Mouse (Mus musculus) midbrain, embryonic 14.5 days (tissue): Measurements from ENCODE around the gene Ptpra. TPM values are rescaled to one million over a fixed set of nuclear protein-coding genes. Genes with fewer than 3 reads are reported as not detected.

Experiments used
- ATAC-seq: fragments of 200-750 bp; cut with Nextera tagmentation; 2 replicates; pipeline ENCODE4 v1.8.0; 2017; ENCODE audit warnings: moderate number of reproducible peaks, moderate library complexity; ENCODE audit not compliant: low FRiP score, low TSS enrichment
- DNase-seq: peaks from one replicate; pipeline ENCODE4 v3.0.0-alpha.2; 2015
- H3K27ac ChIP-seq: fragments of 300-500 bp; sonication (generic); replicated peaks from 2 replicates; pipeline ENCODE4 v1.5.1; 2014; ENCODE audit warnings: mild to moderate bottlenecking, low read depth, low read length, moderate library complexity
- H3K27me3 ChIP-seq: fragments of 300-500 bp; sonication (generic); 2 replicates; pipeline ENCODE4 v1.6.1; 2014; ENCODE audit warnings: low read length, control low read depth, mixed read lengths; ENCODE audit not compliant: control insufficient read depth, insufficient read depth
- H3K36me3 ChIP-seq: fragments of 300-500 bp; sonication (generic); 2 replicates; pipeline ENCODE4 v1.6.1; 2014; ENCODE audit warnings: low read length, control low read depth; ENCODE audit not compliant: control insufficient read depth, insufficient read depth
- H3K4me1 ChIP-seq: fragments of 300-500 bp; sonication (generic); 2 replicates; pipeline ENCODE4 v1.6.1; 2014; ENCODE audit warnings: mild to moderate bottlenecking, antibody characterized with exemption, low read length, control low read depth; ENCODE audit not compliant: control insufficient read depth, insufficient read depth
- H3K4me2 ChIP-seq: fragments of 300-500 bp; sonication (generic); 2 replicates; pipeline ENCODE4 v1.6.1; 2014; ENCODE audit warnings: mild to moderate bottlenecking, low read length, moderate library complexity
- H3K4me3 ChIP-seq: fragments of 300-500 bp; sonication (generic); replicated peaks from 2 replicates; pipeline ENCODE4 v1.5.1; 2014; ENCODE audit warnings: low read depth, low read length
- H3K9ac ChIP-seq: fragments of 300-500 bp; sonication (generic); replicated peaks from 2 replicates; pipeline ENCODE4 v1.6.1; 2014; ENCODE audit warnings: mild to moderate bottlenecking, low read length, moderate library complexity
- H3K9me3 ChIP-seq: fragments of 300-500 bp; sonication (generic); 2 replicates; pipeline ENCODE4 v1.6.1; 2016; ENCODE audit warnings: low read length, control low read depth, mixed read lengths; ENCODE audit not compliant: control insufficient read depth
- WGBS: fragments of 180-500 bp; shearing (Covaris S2); extraction: QIAGEN DNeasy Blood & Tissue Kit; methylation state at CpG from one replicate; pipeline ENCODE4 v1.1.7; 2014; 5-methylcytosine and 5-hydroxymethylcytosine counted together
- polyA plus RNA-seq: library from polyadenylated mRNA; unstranded; fragments of >200 nt; fragmentation: Nextera tagmentation; extraction: Ambion mirVana; gene quantifications from 2 replicates; pipeline ENCODE4 v1.2.1, GENCODE M21; 2014

Ptpra gene
- 119 and 156 TPM in 2 replicates for polyA plus RNA-seq

GRCm38 (mm10) chr2:130449794-130450433 lies at the start of gene Ptpra:
Gene Ptpra (plus strand): TSS chr2:130450278.
- Histone ChIP-seq H3K36me3 (0 out of 2 replicates have a peak, but pooled peaks cover 10% of the 10 kb centered on the region), H3K9ac (peak within 1 kb of the TSS; percentile 89), H3K4me2 (peak within 1 kb of the TSS; percentile 75), H3K9me3 (no peaks in the 10 kb centered on the region), H3K27me3 (0 out of 2 replicates have a peak, but pooled peaks cover 5% of the 10 kb centered on the region), H3K27ac (peak within 1 kb of the TSS; percentile 85), H3K4me1 (peaks cover 19% of the 10 kb centered on the region), H3K4me3 (peak within 1 kb of the TSS; percentile 89)
- WGBS = under 1% methylated on average over 43 of the region's 50 CpGs
- ATAC-seq = peak; percentile 96
- DNase-seq = peak; percentile 95

GRCm38 (mm10) chr2:130401891-130402290 lies 48.2 kb upstream of the Ptpra start:
- no peaks in the 10 kb centered on the region for H3K36me3 ChIP-seq
- no peaks in the 10 kb centered on the region for H3K9me3 ChIP-seq
- peaks cover 9% of the 10 kb centered on the region; the same call in 1 of the 2 replicates for H3K4me1 ChIP-seq
- ATAC-seq (no peak), DNase-seq (no peak)
- H3K4me2 ChIP-seq = no peak overlapping the region
- WGBS = 89% methylated on average over 4 of the region's 4 CpGs
- no peak overlapping the region for H3K4me3 ChIP-seq
- peaks cover 10% of the 10 kb centered on the region; the same call in 1 of the 2 replicates for H3K27me3 ChIP-seq
- no peak overlapping the region for H3K9ac ChIP-seq
- H3K27ac ChIP-seq = no peak overlapping the region

- H3K27me3 ChIP-seq = no peaks in the 10 kb centered on the region
- H3K4me1 ChIP-seq = no peaks in the 10 kb centered on the region
- 90% methylated on average over 1 of the region's 1 CpGs for WGBS
- ATAC-seq (no peak), DNase-seq (no peak)
- H3K4me2 ChIP-seq = no peak within 1 kb of the TSS
- no peaks in the 10 kb centered on the region for H3K9me3 ChIP-seq
- no peaks in the 10 kb centered on the region for H3K36me3 ChIP-seq
- H3K27ac ChIP-seq = no peak within 1 kb of the TSS
- no peak within 1 kb of the TSS for H3K9ac ChIP-seq
- H3K4me3 ChIP-seq = no peak within 1 kb of the TSS
Measured at GRCm38 (mm10) chr2:130404939-130405338, 45.1 kb upstream of the Ptpra start, which contains the start of the genes Gm28372 and 1700020A23Rik. Gene Gm28372 (plus strand): TSS chr2:130405239. Gene 1700020A23Rik (plus strand): TSS chr2:130405259.

GRCm38 (mm10) chr2:130406178-130406577 lies 43.9 kb upstream of the Ptpra start, which contains the start of gene Tmem239:
Gene Tmem239 (plus strand): TSS chr2:130406478.
- Histone ChIP-seq H3K4me1 (no peaks in the 10 kb centered on the region), H3K27me3 (no peaks in the 10 kb centered on the region), H3K4me2 (no peak within 1 kb of the TSS), H3K9ac (no peak within 1 kb of the TSS), H3K4me3 (no peak within 1 kb of the TSS), H3K27ac (no peak within 1 kb of the TSS), H3K9me3 (no peaks in the 10 kb centered on the region), H3K36me3 (no peaks in the 10 kb centered on the region)
- 82% methylated on average over 2 of the region's 2 CpGs for WGBS
- DNase-seq (no peak), ATAC-seq (no peak)

GRCm38 (mm10) chr2:130408194-130408593 lies 41.9 kb upstream of the Ptpra start:
- WGBS = 20% methylated on average over 6 of the region's 6 CpGs
- H3K9me3 ChIP-seq = no peaks in the 10 kb centered on the region
- H3K4me1 ChIP-seq = no peaks in the 10 kb centered on the region
- H3K4me2 ChIP-seq = no peak overlapping the region
- DNase-seq (peak; percentile 62), ATAC-seq (no peak)
- H3K27me3 ChIP-seq = no peaks in the 10 kb centered on the region
- H3K9ac ChIP-seq = no peak overlapping the region
- no peaks in the 10 kb centered on the region for H3K36me3 ChIP-seq
- H3K4me3 ChIP-seq = no peak overlapping the region
- H3K27ac ChIP-seq = no peak overlapping the region

- no peak overlapping the region for H3K4me3 ChIP-seq
- 35% methylated on average over 16 of the region's 16 CpGs for WGBS
- no peaks in the 10 kb centered on the region for H3K4me1 ChIP-seq
- no peak overlapping the region for H3K27ac ChIP-seq
- no peak overlapping the region for H3K4me2 ChIP-seq
- H3K9me3 ChIP-seq = no peaks in the 10 kb centered on the region
- DNase-seq (peak; percentile 92), ATAC-seq (peak; percentile 62; the same call in 1 of the 2 replicates)
- no peaks in the 10 kb centered on the region for H3K36me3 ChIP-seq
- no peak overlapping the region for H3K9ac ChIP-seq
- H3K27me3 ChIP-seq = no peaks in the 10 kb centered on the region
Measured at GRCm38 (mm10) chr2:130411558-130412495, 38.3 kb upstream of the Ptpra start.

GRCm38 (mm10) chr2:130412775-130413174 lies 37.3 kb upstream of the Ptpra start:
- Histone ChIP-seq H3K36me3 (no peaks in the 10 kb centered on the region), H3K4me3 (no peak overlapping the region), H3K4me2 (no peak overlapping the region), H3K9me3 (no peaks in the 10 kb centered on the region), H3K9ac (no peak overlapping the region), H3K27me3 (no peaks in the 10 kb centered on the region), H3K4me1 (no peaks in the 10 kb centered on the region), H3K27ac (no peak overlapping the region)
- ATAC-seq (no peak), DNase-seq (no peak)
- WGBS = 82% methylated on average over 3 of the region's 3 CpGs

- H3K27me3 ChIP-seq = no peaks in the 10 kb centered on the region
- H3K27ac ChIP-seq = no peak overlapping the region
- 76% methylated on average over 6 of the region's 6 CpGs for WGBS
- DNase-seq (peak; percentile 4), ATAC-seq (no peak)
- H3K9ac ChIP-seq = no peak overlapping the region
- H3K4me1 ChIP-seq = no peaks in the 10 kb centered on the region
- no peak overlapping the region for H3K4me3 ChIP-seq
- peaks cover 10% of the 10 kb centered on the region; the same call in 1 of the 2 replicates for H3K36me3 ChIP-seq
- H3K9me3 ChIP-seq = no peaks in the 10 kb centered on the region
- H3K4me2 ChIP-seq = no peak overlapping the region
Measured at GRCm38 (mm10) chr2:130414094-130414856, 35.8 kb upstream of the Ptpra start.
